Mouse (Mus musculus): ENCODE results near the gene St3gal6.

GRCm38 (mm10) chr16:58465412-58465811, 58.6 kb downstream of the St3gal6 start:
- TF ChIP-seq CTCF (IDR thresholded peaks at IDR 0.05; ENCODE audit: borderline replicate concordance, insufficient read depth, low read depth, low read length) (no peak), POLR2A (IDR thresholded peaks at IDR 0.05; ENCODE audit: borderline replicate concordance, insufficient read depth, low read length) (no peak)

Measured in cerebellum, adult 2 months (tissue).